Comparison of ENCODE assay signal across 19 mouse cellular contexts in genomic region chr17:64077392-64077791, GRCm38 (mm10).
A peak's percentile ranks its signal among the peaks of the same experiment; 100 is the strongest.
DNase-seq lines count a peak whose midpoint lies in the region; ATAC-seq and TF ChIP-seq lines count a peak whose summit lies in the region.
"Had no signal": no experiment of that assay in that cellular context is flagged by ENCODE, and none has a peak within 500 bp of the region (broad histone marks: within the 10 kb centered on the region; RNA-seq: fewer than 3 reads in every experiment).

No protein-coding gene starts in this region.

- no peak for TF ChIP-seq POLR2A in brain, embryonic 14.5 days (IDR thresholded peaks at IDR 0.05; ENCODE audit: borderline replicate concordance, extremely low read depth, insufficient read depth, insufficient read length, poor library complexity, severe bottlenecking)

- no peaks in the 10 kb centered on the region for H3K36me3 ChIP-seq in hindbrain, postnatal 0 days (ENCODE audit: insufficient read depth, low read length)
- H3K36me3 ChIP-seq in hindbrain, embryonic 14.5 days (replicated peaks; ENCODE audit: control insufficient read depth, insufficient read depth) = 0 out of 2 replicates have a peak, but pooled peaks cover 5% of the 10 kb centered on the region
- H3K36me3 ChIP-seq in limb, embryonic 10.5 days = no peaks in the 10 kb centered on the region
- H3K36me3 ChIP-seq: neural tube, embryonic 15.5 days; stomach, embryonic 15.5 days had no signal

- H3K9ac ChIP-seq in hindbrain, postnatal 0 days (replicated peaks; ENCODE audit: low read length) = no peak overlapping the region
- H3K9ac ChIP-seq in hindbrain, embryonic 14.5 days = no peak overlapping the region
- H3K9ac ChIP-seq: liver, postnatal 0 days; neural tube, embryonic 15.5 days; stomach, embryonic 15.5 days had no signal

- H3K27ac ChIP-seq in hindbrain, postnatal 0 days = no peak overlapping the region
- H3K27ac ChIP-seq in hindbrain, embryonic 14.5 days = no peak overlapping the region
- H3K27ac ChIP-seq in limb, embryonic 10.5 days = no peak overlapping the region
- H3K27ac ChIP-seq: neural tube, embryonic 15.5 days; stomach, embryonic 15.5 days had no signal

- WGBS in hindbrain, postnatal 0 days = 77% methylated on average over 7 of the region's 7 CpGs
- 82% methylated on average over 7 of the region's 7 CpGs for WGBS in hindbrain, embryonic 14.5 days
- WGBS in limb, embryonic 10.5 days = 92% methylated on average over 7 of the region's 7 CpGs

- H3K4me1 ChIP-seq in hindbrain, postnatal 0 days (ENCODE audit: insufficient read depth, low read length) = no peaks in the 10 kb centered on the region
- H3K4me1 ChIP-seq in hindbrain, embryonic 14.5 days (replicated peaks; ENCODE audit: control insufficient read depth, insufficient read depth, low read length) = no peaks in the 10 kb centered on the region
- no peaks in the 10 kb centered on the region for H3K4me1 ChIP-seq in limb, embryonic 10.5 days
- H3K4me1 ChIP-seq: neural tube, embryonic 15.5 days; stomach, embryonic 15.5 days had no signal

- DNase-seq in hindbrain, postnatal 0 days (ENCODE audit: low spot score) = peak; percentile 72
- DNase-seq in hindbrain, embryonic 14.5 days (ENCODE audit: low spot score) = no peak
- DNase-seq in R1 (ENCODE audit: low read depth, low spot score) = peak; percentile 68
- DNase-seq in brain, embryonic 14.5 days (ENCODE audit: low read depth) = peak; percentile 79
- DNase-seq in left cerebral cortex, postnatal 14 days (ENCODE audit: low spot score in 2 of 2) = peak; percentile 39 to 46
- no peak for DNase-seq in heart, adult 11 months
- no peak for DNase-seq in limb, embryonic 10.5 days (ENCODE audit: low spot score)
- DNase-seq: cerebellum, adult 9-10 months; gastrocnemius, postnatal 25 days; heart, postnatal 36 days; kidney, postnatal 25 days; liver, postnatal 0 days; lung, postnatal 36 days; thymus, postnatal 25 days had no signal

- ATAC-seq in hindbrain, postnatal 0 days = peak; percentile 74
- ATAC-seq in hindbrain, embryonic 14.5 days (ENCODE audit: low FRiP score) = no peak; the same call in 1 of the 2 replicates
- ATAC-seq: CD4-positive, CD25-positive, alpha-beta regulatory T cell, adult 4 months; intestine, embryonic 16.5 days; liver, postnatal 0 days had no signal

- no peaks in the 10 kb centered on the region for H3K9me3 ChIP-seq in hindbrain, postnatal 0 days (ENCODE audit: low read length)
- H3K9me3 ChIP-seq in hindbrain, embryonic 14.5 days (ENCODE audit: control insufficient read depth, low read length) = no peaks in the 10 kb centered on the region
- no peaks in the 10 kb centered on the region for H3K9me3 ChIP-seq in limb, embryonic 10.5 days (replicated peaks)
- H3K9me3 ChIP-seq: neural tube, embryonic 15.5 days; stomach, embryonic 15.5 days had no signal

- no peaks in the 10 kb centered on the region for H3K27me3 ChIP-seq in hindbrain, postnatal 0 days (ENCODE audit: insufficient read depth, low read length)
- no peaks in the 10 kb centered on the region for H3K27me3 ChIP-seq in hindbrain, embryonic 14.5 days (ENCODE audit: control insufficient read depth, insufficient read depth, low read length)
- H3K27me3 ChIP-seq in limb, embryonic 10.5 days (ENCODE audit: low read depth, poor library complexity, severe bottlenecking) = no peaks in the 10 kb centered on the region
- H3K27me3 ChIP-seq: neural tube, embryonic 15.5 days; stomach, embryonic 15.5 days had no signal

- no peak overlapping the region for H3K4me2 ChIP-seq in hindbrain, postnatal 0 days (ENCODE audit: low read depth, low read length)
- H3K4me2 ChIP-seq in hindbrain, embryonic 14.5 days (replicated peaks) = no peak overlapping the region
- H3K4me2 ChIP-seq: heart, embryonic 11.5 days; neural tube, embryonic 15.5 days; stomach, embryonic 15.5 days had no signal

- no peak for TF ChIP-seq CTCF in hindbrain, postnatal 0 days (IDR thresholded peaks at IDR 0.05; ENCODE audit: low read depth)
- TF ChIP-seq CTCF in brain, embryonic 14.5 days (IDR thresholded peaks at IDR 0.05; ENCODE audit: borderline replicate concordance, extremely low read depth, insufficient read depth, insufficient read length) = no peak

- intact Hi-C loops in left cerebral cortex, postnatal 14 days (cut with DNase I) = no loop called here

- no peak overlapping the region for H3K4me3 ChIP-seq in hindbrain, postnatal 0 days (ENCODE audit: low read length)
- no peak overlapping the region for H3K4me3 ChIP-seq in hindbrain, embryonic 14.5 days (replicated peaks; ENCODE audit: low read length)
- H3K4me3 ChIP-seq in limb, embryonic 10.5 days = no peak overlapping the region
- H3K4me3 ChIP-seq: neural tube, embryonic 15.5 days; stomach, embryonic 15.5 days had no signal

Comparison
In these comparisons a context has a peak if more than half of its experiments do, and no peak if none do; other contexts are left out.
1. DNase-seq: peak in hindbrain, postnatal 0 days (single experiment), R1 (single experiment), brain, embryonic 14.5 days (single experiment) and left cerebral cortex, postnatal 14 days (2 of 2); none in hindbrain, embryonic 14.5 days (single experiment), heart, adult 11 months (single experiment) and limb, embryonic 10.5 days (single experiment).